Mouse (Mus musculus) ES-Bruce4 (cell line): Measurements from ENCODE around the gene Gm44503.

Source experiments
- CTCF ChIP-seq: IDR thresholded peaks from one replicate; pipeline ENCODE4 v1.8.1; 2011; ENCODE audit warnings: low read depth, low read length
- EP300 ChIP-seq: IDR thresholded peaks from 2 replicates; pipeline ENCODE4 v1.6.1; 2011; ENCODE audit warnings: low read depth, low read length; ENCODE audit not compliant: insufficient read depth
- POLR2A ChIP-seq: IDR thresholded peaks from one replicate; pipeline ENCODE4 v1.8.1; 2011; ENCODE audit warnings: low read length; ENCODE audit not compliant: insufficient read depth

GRCm38 (mm10) chr9:72947010-72947409, 11.6 kb upstream of the Gm44503 start:
- TF ChIP-seq CTCF: no peak
- no peak for TF ChIP-seq POLR2A
- no peak for TF ChIP-seq EP300
